Mouse (Mus musculus) liver, adult (tissue): ENCODE results near the gene Cmtm2b.

Source experiments
- GATA4 ChIP-seq: IDR thresholded peaks from 2 replicates; pipeline ENCODE4 v1.6.1; 2014; ENCODE audit warnings: mild to moderate bottlenecking, low read length; ENCODE audit not compliant: insufficient replicate concordance

Cmtm2b gene

GRCm38 (mm10) chr8:104340233-104341105 lies 18.4 kb downstream of the Cmtm2b start:
- TF ChIP-seq GATA4, result peak; percentile 60; the same call in 1 of the 2 replicates

- TF ChIP-seq GATA4, result no peak
Observed at GRCm38 (mm10) chr8:104341106-104341561, 19.1 kb downstream of the Cmtm2b start.

- no peak for TF ChIP-seq GATA4
Observed at GRCm38 (mm10) chr8:104341678-104342077, 19.6 kb downstream of the Cmtm2b start.

GRCm38 (mm10) chr8:104342426-104342825 lies 20.4 kb downstream of the Cmtm2b start:
- TF ChIP-seq GATA4, result 0 out of 2 replicates have a peak, but pooled peaks have one; percentile 9

- no peak for TF ChIP-seq GATA4
Observed at GRCm38 (mm10) chr8:104343957-104344356, 21.9 kb downstream of the Cmtm2b start.

GRCm38 (mm10) chr8:104344622-104345021 lies 22.6 kb downstream of the Cmtm2b start:
- no peak for TF ChIP-seq GATA4

- no peak for TF ChIP-seq GATA4
Observed at GRCm38 (mm10) chr8:104346706-104347105, 24.7 kb downstream of the Cmtm2b start.

- no peak for TF ChIP-seq GATA4
Observed at GRCm38 (mm10) chr8:104348971-104349370, 26.9 kb downstream of the Cmtm2b start.

GRCm38 (mm10) chr8:104350047-104350446 lies 28.0 kb downstream of the Cmtm2b start:
- TF ChIP-seq GATA4, result no peak

GRCm38 (mm10) chr8:104353186-104353585 lies 31.2 kb downstream of the Cmtm2b start:
- TF ChIP-seq GATA4, result no peak

- no peak for TF ChIP-seq GATA4
Observed at GRCm38 (mm10) chr8:104354504-104354903, 32.5 kb downstream of the Cmtm2b start.

- no peak for TF ChIP-seq GATA4
Observed at GRCm38 (mm10) chr8:104358637-104359036, 36.6 kb downstream of the Cmtm2b start.

GRCm38 (mm10) chr8:104359778-104360456 lies 37.9 kb downstream of the Cmtm2b start:
- no peak for TF ChIP-seq GATA4

GRCm38 (mm10) chr8:104365695-104366094 lies 43.7 kb downstream of the Cmtm2b start:
- no peak for TF ChIP-seq GATA4

GRCm38 (mm10) chr8:104367398-104367797 lies 45.4 kb downstream of the Cmtm2b start:
- TF ChIP-seq GATA4, result no peak

- TF ChIP-seq GATA4, result no peak
Observed at GRCm38 (mm10) chr8:104369591-104369990, 47.6 kb downstream of the Cmtm2b start.
